Mouse (Mus musculus): ENCODE data around the gene Pard6a.
A peak's percentile ranks its signal among the peaks of the same experiment; 100 is the strongest.

Gene Pard6a

DNA sequence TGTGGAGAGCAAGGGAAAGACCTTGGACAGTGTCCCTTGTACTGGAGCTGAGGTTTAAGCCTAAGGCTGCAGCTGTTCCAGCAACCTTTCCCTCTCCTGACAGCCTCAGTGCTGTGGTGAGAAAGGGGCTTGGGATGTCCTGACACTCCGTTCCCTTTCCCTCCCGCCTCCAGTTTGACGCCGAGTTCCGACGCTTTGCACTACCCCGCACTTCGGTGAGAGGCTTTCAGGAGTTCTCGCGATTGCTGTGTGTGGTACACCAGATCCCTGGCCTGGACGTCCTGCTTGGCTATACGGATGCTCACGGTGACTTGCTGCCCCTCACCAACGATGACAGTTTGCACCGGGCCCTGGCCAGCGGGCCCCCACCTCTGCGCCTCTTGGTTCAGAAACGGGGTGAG lies 1.1 kb downstream of the Pard6a start:
- DNase-seq: no peak

DNA sequence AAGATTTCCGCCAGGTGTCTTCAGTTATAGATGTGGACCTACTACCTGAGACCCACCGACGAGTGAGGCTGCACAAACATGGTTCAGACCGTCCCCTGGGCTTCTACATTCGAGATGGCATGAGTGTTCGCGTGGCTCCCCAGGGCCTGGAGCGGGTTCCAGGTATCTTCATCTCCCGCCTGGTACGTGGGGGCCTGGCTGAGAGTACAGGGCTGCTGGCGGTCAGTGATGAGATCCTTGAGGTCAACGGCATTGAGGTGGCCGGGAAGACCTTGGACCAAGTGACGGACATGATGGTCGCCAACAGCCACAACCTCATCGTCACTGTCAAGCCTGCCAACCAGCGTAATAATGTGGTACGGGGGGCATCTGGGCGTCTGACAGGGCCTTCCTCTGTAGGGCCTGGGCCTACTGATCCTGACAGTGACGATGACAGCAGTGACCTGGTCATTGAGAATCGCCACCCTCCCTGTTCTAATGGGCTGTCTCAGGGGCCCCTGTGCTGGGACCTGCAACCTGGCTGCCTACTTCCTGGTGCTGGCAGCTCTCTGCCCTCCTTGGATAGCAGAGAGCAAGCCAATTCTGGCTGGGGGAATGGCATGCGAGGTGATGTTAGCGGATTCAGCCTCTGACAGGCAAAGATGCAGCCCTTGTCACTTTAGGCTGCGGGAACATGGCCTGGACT lies 1.9 kb downstream of the Pard6a start:
- DNase-seq: no peak

DNA sequence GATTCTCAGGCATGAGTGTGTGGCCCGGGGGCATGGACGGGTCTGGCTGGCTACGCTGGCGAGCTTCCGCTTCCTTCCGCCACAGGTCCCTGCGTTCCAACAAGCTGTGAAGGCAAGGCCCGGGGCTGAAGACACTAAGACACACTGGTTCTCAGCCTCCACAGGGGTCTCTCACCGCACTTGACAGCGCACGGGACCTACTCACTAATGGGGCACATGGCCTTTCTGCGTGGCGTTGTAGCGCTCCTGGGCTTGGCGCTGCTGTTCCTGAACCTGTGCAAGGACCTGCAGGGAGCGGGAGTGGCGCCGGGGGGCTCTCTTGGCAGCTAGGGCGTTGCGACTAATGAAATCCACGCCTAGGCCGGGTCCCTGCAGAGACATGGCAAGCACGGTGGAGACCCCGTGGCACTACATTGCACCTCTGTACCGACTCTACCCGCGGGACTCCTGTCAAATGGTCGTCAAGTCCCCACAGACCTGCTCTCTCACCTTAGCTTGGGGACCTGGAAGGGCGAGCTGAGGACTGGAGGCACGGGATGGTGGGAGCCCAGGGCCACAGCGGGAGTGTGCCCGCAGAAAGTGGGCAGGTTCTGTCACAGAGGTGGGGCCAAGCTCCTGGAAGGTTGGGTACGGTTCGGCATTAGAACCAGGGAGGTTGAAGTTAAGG lies 3.3 kb downstream of the Pard6a start:
- no peak for DNase-seq

DNA sequence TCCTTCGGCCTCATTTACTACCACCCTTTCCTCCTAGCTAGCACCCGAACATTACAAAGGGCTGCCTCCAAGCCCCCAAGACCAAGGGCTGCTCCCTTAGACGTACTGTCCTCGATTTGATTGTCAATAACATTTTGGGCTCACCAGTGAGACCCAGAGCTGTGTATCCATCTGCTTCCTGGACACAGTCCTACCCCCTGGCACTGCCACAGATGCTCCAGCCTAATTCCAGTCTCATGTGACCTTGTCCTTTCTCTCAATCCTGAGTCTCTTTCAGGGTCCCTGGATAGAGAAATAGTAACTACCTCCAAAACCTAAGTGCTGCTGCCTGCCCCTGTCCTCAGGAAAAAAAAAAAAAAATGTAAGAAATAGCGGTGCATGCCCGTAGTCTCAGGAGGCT lies 4.0 kb downstream of the Pard6a start:
- no peak for DNase-seq

DNA sequence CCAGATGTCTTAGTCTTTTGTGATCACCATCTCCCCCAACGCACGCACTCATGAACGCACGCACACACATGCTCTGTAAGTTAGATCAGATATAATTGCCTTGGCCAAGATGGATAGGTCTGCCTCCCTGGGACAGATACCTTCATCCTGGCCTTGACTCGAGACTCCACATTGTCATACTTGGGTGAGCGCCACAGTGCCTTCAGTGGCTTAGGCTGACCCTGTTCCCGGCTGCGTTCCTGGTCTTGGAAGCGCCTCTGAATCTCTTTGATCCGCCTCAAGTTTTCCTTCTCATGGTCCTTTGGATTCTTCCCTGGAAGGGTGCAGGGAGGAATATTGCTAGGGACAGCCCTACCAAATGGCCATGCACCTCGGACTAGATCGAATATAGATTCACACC lies 5.5 kb downstream of the Pard6a start:
- no peak for DNase-seq

DNA sequence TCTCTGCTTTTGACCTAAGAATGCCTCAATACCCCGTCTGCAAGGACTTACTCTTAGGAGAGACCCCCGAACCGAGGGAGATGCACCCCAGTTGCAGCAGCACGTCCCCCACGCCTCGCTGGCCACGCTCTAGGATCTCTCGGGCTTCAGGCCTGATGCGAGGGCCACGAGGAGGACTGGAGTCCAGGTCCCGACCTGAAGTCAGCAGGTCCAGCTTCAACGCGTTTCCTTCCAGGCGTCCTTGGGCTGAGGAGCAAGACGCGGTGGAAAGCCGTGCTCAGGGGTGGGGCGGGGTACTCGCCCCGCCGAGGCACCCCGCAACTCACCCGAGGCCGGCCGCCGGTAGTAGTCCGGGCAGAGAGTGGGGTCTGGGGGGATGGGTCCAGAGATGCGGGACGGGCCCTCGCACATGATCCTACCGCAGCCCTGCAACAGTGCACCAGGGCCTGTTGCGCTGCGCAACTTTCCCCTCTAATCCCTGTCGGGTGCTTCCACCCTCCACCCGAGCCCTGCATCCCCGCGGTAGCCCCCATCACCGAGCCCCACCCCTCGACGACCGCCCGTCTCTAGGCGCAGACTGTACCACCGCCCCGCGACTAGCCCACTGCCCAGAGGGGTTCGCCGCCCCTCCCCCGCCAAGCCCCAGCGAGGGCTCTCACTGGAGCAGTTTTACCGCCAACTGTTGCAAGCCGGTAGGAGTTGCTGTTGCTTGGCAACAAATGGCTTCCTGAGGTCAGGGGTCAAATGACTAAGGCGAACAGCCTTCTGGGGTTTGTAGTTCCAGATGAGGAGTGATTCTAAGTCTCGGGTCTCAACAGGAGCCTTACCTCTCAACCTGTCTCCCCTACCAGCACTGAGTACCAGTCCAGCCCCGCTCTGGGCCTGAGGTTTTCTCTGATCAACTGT lies 6.8 kb downstream of the Pard6a start, which contains the start of the genes 4933405L10Rik and Enkd1:
Gene 4933405L10Rik (plus strand): TSS at position 158 of the 906 bp plus-strand sequence.
Gene Enkd1 (minus strand): TSS at position 713 of the 906 bp plus-strand sequence.
- DNase-seq: peak; percentile 64 to 74

DNA sequence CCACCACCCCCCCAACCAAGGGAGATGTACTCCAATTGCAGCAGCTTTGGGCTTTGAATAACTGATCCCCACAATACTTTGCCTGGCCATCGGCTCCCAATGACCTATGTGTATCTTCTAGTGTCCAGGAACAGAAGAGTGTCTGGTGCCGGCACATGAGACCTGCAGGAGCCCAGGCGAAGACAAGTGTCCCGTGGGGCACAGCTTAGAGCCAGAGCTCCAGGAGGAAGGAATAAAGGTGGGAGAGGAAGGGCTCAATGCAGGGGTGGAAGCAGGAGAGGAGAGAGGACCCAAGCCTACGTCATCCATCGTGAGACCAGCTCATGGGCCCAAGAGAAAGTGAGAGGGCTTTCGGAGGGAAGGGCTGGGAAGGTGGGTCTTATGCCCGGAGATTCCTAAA lies 7.7 kb downstream of the Pard6a start:
- no peak for DNase-seq

DNA sequence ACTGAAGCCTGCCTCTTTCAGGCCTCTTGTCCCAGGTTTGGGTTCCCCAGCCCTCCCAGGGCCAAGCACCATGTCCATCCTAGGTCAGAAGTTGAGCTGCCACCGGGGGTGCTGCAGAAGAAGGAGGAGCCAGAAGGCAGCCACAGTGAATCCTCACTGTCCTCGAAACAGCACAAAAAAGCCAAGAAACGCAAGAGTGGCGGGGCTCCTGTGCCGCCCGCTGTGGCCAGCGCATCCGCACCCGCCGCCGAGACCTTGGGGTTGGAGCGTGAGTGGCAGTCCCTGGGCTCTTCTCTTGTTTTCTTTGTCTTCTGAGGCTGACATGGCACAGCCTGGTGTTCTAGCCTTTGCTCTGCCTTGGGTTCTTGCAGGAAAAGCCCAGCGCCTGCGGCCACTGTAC lies 8.4 kb downstream of the Pard6a start:
- no peak for DNase-seq

DNA sequence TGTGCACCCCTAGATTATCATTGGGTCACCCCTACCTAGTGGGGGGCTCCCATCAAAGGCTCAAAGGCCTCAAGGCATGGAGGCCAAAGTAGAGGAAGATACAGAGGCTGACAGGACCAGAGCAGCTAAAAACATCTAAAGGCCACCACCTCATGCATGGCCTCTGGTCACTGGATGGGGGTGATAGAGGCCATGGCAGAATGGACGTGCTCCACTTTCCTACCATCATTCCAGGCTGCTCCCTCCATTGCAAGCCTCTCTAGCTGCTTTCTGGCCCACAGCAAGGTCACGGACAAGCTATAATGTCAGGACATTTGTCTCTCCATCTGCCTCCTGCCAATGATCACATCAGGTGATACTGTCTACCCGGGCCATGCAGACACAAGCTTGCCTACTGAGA lies 11.3 kb downstream of the Pard6a start:
- DNase-seq: no peak

DNA sequence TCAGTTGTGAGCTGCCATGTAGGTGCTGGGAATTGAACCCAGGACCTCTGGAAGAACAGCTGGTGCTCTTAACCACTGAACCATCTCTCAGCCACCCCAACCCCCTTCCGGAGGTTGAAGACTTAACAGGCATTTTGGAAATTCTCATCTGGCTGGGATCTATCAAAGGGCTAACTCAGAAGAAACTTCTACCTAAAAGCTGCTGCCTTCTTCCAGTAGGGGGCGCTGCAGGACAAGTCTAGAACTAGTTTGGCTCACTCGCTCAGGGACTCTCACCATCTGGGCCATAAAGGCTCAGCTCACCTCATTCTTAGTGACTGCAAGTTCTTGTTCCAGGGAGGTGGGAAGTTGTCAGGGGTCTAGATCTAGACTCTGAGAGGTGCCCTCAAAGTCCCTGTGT lies 13.2 kb downstream of the Pard6a start:
- DNase-seq: peak; percentile 67 to 83

DNA sequence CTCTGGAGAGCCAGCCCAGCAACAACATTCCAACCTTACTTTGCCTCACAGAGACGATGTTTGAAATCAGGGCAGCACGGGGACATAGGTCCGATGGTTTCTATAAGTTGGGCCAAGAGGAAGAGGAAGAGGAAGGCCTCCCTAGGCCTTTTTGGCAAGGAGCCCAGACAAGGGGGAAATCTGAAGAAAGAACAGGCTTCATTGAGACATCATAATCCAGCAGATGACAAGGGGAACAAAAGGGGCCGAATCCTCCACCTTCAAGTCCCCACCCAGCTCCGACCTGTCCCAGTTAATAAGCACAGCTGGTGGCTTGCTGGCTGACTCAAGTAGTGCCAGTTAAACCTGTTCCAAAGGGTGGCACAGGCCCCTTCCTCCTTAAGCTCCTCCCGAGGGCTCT lies 14.1 kb downstream of the Pard6a start:
- DNase-seq: no peak

DNA sequence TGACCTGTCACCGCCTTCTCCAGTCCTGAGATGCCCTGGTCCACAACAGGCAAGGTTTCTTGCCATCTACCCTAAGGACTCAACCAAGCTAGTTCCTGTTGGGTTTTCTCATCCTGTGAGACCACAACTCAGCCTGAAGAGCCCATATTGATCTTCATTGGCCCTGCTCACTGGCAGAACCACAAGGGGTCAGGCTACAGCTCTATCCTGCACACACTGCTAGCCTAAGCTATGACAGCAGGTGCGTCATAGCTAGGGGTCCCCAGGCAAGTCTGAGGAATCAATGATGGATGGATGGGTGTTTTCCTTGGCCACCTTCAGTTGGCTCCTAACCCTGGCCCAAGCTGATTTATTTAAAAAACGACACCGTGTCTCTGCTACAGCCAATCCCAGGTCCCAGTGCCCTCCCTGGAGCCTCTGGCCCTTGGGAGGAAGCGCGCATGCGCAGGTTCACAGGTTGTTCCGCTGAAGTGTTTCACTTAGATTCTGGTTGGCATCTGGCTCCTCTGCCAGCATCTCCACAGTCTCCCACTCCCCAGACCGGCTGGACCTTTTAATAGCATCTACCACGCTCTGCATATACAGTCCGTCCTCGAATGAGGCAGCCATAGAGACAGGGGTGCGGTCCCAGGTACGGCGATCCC lies 15.5 kb downstream of the Pard6a start:
- no peak for DNase-seq

DNA sequence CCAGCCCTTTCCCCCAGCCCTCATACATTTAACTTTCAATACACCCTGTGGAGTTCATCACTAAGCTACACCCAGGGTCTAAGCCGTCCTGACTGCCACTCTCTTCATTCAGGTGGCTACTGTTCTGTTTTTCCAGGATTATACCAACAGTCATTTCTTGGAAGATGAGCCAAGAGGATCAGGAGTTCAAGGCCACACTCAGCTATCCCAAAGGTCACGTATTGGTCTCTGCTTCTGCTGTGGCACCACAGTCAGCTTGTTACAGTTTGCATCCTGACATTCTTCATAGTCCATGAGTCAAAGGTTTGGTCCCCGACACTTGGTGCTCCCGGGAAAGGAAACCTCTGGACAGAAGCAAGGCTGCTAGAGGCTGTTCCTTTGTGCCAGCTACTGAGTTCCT lies 18.7 kb downstream of the Pard6a start:
- DNase-seq: no peak

DNA sequence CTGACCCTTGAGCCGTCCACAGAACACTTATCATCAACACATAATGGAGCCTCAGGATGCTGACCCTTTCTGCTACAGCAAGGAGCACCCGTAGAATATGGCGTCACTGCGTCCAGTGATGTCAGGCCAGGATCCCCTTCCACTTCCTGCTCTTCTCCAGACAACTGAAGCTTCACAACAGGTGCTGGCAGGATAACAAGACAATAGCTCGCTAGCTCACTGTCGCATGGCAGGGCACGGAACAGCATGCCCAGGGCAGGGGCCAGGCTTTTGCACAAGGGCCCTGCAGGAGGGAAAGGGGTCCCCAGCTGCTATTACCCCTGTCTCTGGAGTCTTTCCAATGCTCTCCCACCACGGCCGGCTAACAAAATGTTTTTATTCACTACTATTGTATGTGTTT lies 21.9 kb downstream of the Pard6a start:
- DNase-seq: no peak

DNA sequence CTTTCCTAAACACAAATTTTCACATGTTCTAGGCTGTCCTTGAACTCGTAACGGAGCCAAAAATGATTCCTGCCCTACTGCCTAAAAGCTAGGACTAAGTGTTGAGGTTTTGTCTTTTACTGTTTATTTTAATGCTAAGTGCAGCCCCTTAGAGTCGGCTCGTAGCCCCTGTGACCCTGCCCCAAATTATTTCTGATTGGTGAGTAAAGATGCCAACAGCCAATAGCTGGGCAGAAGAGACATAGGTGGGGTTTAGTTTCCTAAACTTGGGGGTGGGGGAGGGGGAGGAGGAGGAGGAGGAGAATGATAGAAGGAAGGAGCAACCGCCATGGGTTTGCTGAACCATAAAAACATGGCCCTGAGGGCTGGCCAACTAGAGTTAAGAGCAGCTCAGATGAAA lies 24.8 kb downstream of the Pard6a start:
- no peak for DNase-seq

DNA sequence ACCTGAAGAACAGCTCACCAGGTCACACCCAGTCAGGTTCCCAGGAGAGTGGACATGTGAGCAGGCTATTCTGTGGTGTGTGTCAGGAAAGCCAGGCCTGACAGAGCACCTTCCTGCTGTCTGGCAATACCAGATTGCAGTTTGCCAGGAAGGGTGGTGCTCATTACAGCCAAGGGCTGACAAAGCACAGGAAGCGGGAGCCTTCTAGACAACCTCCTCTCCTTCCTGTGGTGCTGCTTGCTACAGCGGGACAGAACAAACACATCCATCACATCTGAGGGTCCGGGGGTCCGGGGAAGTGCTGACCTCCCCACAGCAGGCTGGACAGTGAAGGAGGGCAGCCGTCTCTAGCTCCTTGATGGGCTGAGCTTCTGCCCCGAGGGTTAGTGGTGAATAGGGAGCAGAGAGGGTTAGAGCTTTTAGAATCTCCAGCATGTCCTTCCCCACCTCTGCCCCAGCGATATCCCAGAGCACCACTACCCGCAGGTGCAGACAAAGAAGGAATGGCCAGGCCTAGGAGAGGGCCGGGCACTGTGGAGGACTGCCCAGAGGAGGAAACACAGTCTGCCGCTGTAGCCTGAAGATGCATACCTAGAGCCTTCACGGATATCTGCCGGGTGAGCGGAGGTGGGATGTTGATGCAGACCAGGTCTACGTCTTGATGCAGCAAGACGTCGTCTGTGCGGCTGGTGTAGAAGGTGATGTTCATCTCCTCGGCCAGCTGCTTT lies 26.6 kb downstream of the Pard6a start:
- DNase-seq: no peak

DNA sequence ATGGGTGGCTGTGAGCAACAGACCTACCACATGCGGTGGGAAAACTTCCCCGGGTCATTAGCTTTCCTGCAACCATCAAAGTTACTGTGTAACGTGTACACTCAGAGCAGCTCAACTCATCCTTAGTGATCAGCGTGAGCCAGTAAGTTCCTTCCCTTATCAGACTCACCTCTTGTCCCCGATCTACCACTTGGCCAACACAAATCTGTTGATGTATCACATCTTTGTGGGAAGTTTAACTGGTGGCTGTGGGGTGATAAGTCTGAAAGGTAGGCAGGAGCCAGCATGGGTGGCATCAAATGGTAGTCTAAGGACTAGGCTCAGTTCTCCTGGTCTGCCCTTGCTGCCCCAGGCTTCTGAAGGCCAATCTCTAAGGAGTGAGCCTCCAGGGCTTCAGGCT lies 31.2 kb downstream of the Pard6a start:
- DNase-seq: no peak

DNA sequence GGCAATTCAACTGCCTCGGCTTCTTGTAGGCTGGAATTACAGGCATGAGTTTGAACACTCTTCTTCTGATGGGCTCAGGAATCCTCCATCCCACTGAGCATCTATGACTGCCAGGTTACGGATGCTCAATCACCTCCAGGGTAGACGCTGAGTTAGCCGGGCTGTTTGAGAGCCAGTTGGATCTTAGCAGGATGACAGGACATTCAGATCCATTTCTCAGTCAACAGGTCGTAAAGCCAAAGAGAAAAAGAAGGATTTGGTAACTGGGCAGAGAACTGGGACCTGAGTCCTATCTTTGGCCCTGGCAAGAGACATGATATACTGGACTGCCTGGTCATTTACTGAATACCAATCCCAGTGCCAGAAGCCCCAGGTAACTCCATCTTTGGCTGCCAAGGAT lies 38.3 kb downstream of the Pard6a start:
- no peak for DNase-seq

DNA sequence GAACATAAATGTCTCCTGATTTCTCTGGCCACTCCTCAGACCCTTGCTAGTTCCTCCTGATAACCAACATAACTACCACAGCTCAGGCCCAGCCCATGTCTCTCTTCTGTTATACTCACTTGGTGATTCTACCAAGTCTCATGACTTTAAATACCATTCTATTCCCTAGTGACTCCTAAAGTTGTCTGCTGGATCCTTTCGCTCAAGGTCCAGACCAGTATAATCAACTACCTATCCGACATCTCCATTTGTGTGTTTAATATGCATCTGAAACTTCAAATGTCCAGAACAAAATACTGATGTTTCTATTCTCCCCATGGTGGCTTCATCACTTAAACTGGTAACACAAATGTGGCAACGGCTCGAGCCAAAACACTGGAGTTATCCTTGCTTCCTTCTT lies 42.4 kb downstream of the Pard6a start:
- DNase-seq: no peak

DNA sequence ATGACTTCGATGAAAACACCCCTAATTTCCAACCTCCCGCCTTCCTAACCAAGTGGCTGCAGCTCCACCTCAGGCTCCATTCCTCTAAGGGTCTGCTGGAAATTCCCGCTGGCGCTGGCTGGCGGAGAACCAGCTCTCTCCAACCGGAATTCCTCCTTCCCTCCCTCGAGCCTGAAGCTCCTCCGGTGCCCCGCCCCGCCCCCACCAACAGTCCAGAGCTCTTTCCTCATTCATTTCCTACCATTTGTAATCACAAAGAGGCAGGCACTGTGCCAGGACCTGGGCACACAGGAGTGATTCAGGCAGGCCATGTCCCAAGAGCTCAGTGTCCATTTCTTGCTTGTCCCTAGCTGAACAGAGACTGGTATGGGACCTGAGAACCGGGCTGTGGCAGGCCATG lies 49.7 kb downstream of the Pard6a start:
- peak in 1 of 2 experiments; percentile 13 for DNase-seq

Data from spleen, adult 18-20 months (tissue).